Mouse (Mus musculus) lung, embryonic 15.5 days (tissue): ENCODE measurements at regions not wholly inside any gene's neighbourhood (a gene's known extent, or its start where the extent isn't known, plus 50 kb on each side); places are given as distances from the start of the nearest gene placed in this dataset.

Source experiments
- ATAC-seq: fragments of 200-750 bp; cut with Nextera tagmentation; 2 replicates; pipeline ENCODE4 v1.8.0; 2017; ENCODE audit warnings: moderate number of reproducible peaks, borderline replicate concordance; ENCODE audit not compliant: low FRiP score, low TSS enrichment; ENCODE audit errors: extremely low read depth
- H3K27ac ChIP-seq: fragments of 300-500 bp; sonication (generic); 2 replicates; pipeline ENCODE4 v1.5.1; 2015; ENCODE audit warnings: moderate library complexity, mild to moderate bottlenecking, inconsistent platforms
- H3K27me3 ChIP-seq: fragments of 300-500 bp; sonication (generic); 2 replicates; pipeline ENCODE4 v1.6.1; 2015; ENCODE audit warnings: inconsistent platforms
- H3K36me3 ChIP-seq: fragments of 300-500 bp; sonication (generic); 2 replicates; pipeline ENCODE4 v1.6.1; 2015; ENCODE audit warnings: inconsistent platforms
- H3K4me1 ChIP-seq: fragments of 300-500 bp; sonication (generic); 2 replicates; pipeline ENCODE4 v1.6.1; 2015; ENCODE audit warnings: inconsistent platforms
- H3K4me2 ChIP-seq: fragments of 300-500 bp; sonication (generic); 2 replicates; pipeline ENCODE4 v1.6.1; 2015; ENCODE audit warnings: inconsistent platforms, mild to moderate bottlenecking, moderate library complexity
- H3K4me3 ChIP-seq: fragments of 300-500 bp; sonication (generic); 2 replicates; pipeline ENCODE4 v1.5.1; 2015; ENCODE audit warnings: mild to moderate bottlenecking, inconsistent platforms
- H3K9ac ChIP-seq: fragments of 300-500 bp; sonication (generic); 2 replicates; pipeline ENCODE4 v1.6.1; 2015; ENCODE audit warnings: inconsistent platforms
- H3K9me3 ChIP-seq: fragments of 300-500 bp; sonication (generic); 2 replicates; pipeline ENCODE4 v1.6.1; 2016; ENCODE audit warnings: inconsistent platforms
- WGBS: fragments of 180-500 bp; shearing (Covaris S2); methylation state at CpG from one replicate; pipeline ENCODE4 v1.1.7; 2015; 5-methylcytosine and 5-hydroxymethylcytosine counted together

- Histone ChIP-seq H3K4me3 (no peak overlapping the region), H3K27ac (no peak overlapping the region), H3K36me3 (no peaks in the 10 kb centered on the region), H3K27me3 (no peaks in the 10 kb centered on the region), H3K4me2 (no peak overlapping the region), H3K9ac (no peak overlapping the region), H3K4me1 (no peaks in the 10 kb centered on the region), H3K9me3 (no peaks in the 10 kb centered on the region)
- no peak for ATAC-seq
- WGBS = 75% methylated on average over 7 of the region's 7 CpGs
Measured at GRCm38 (mm10) chr13:115206723-115207122, 105.0 kb upstream of the Itga1 start.

DNA sequence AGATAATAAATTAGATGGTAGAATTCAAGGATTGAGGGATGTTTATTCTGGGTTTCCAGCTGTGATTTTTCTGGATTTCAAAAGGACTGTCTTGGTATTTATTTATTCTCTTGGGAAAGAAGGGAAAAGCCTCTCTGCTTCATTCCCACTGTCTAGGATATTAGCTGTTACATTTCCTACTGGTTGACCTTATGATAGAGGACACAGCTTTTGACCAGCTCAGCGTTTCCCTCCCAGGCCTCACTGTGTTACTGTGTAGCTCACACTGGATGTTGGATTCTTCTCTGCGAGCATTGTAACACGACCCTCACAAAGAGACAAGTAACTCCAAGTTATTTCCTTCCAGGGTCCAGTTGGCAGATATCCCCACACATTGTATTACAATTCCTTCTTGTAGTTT, 97.4 kb upstream of the Itga1 start:
- peak overlapping the region; percentile 65; the same call in 1 of the 2 replicates for H3K27ac ChIP-seq
- H3K36me3 ChIP-seq = no peaks in the 10 kb centered on the region
- H3K9me3 ChIP-seq = no peaks in the 10 kb centered on the region
- no peaks in the 10 kb centered on the region for H3K27me3 ChIP-seq
- H3K4me2 ChIP-seq = no peak overlapping the region
- peak; percentile 97 for ATAC-seq
- H3K4me3 ChIP-seq = no peak overlapping the region
- 25% methylated on average over 3 of the region's 3 CpGs for WGBS
- no peak overlapping the region for H3K9ac ChIP-seq
- peaks cover 5% of the 10 kb centered on the region; the same call in 1 of the 2 replicates for H3K4me1 ChIP-seq

GRCm38 (mm10) chr13:115188066-115188465, 86.3 kb upstream of the Itga1 start:
- 30% methylated on average over 2 of the region's 2 CpGs for WGBS

GRCm38 (mm10) chr13:115187356-115187755, 85.6 kb upstream of the Itga1 start:
- Histone ChIP-seq H3K27me3 (no peaks in the 10 kb centered on the region), H3K4me2 (no peak overlapping the region), H3K4me1 (no peaks in the 10 kb centered on the region), H3K9ac (no peak overlapping the region), H3K4me3 (no peak overlapping the region), H3K36me3 (no peaks in the 10 kb centered on the region), H3K9me3 (no peaks in the 10 kb centered on the region), H3K27ac (no peak overlapping the region)
- WGBS = 83% methylated on average over 3 of the region's 3 CpGs
- no peak for ATAC-seq

More at GRCm38 (mm10) chr13:115188066-115188465, 86.3 kb upstream of the Itga1 start:
- Histone ChIP-seq H3K9ac (no peak overlapping the region), H3K4me2 (no peak overlapping the region), H3K27ac (no peak overlapping the region), H3K4me3 (no peak overlapping the region), H3K36me3 (no peaks in the 10 kb centered on the region), H3K9me3 (no peaks in the 10 kb centered on the region), H3K27me3 (no peaks in the 10 kb centered on the region), H3K4me1 (no peaks in the 10 kb centered on the region)
- no peak for ATAC-seq

DNA sequence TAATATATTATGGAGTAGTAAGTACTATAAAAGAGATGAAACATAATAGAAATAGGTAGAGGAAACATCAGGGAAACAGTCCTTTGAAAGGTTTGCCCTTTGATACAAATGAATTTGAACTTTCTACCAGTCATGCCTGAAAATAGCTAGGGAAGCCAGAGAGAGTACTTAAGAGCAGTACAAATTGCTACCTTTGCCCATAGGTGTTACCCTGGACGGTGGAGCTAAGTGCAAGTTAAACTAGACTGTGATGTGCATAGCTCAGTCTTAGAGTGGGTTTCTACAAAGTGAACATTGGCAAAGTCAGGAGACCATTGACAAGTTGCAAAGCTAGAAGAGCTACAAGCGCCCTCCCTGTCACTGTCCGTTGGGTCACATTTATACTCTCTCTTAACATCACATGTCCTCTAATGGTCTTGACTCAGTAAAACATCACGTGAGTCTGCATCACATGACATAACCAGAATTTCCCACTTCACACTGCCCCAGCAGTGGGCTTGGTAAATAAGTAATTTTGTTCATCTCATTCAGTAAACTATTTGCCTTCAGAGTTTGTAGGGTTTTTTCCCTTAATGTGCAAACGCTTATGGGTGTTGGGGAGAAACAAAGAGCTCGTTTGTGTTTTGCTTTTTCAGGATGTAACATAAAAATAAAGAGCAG, 80.6 kb upstream of the Itga1 start:
- no peak overlapping the region for H3K9ac ChIP-seq
- H3K27ac ChIP-seq = no peak overlapping the region
- H3K27me3 ChIP-seq = no peaks in the 10 kb centered on the region
- ATAC-seq = no peak
- H3K36me3 ChIP-seq = no peaks in the 10 kb centered on the region
- H3K4me1 ChIP-seq = no peaks in the 10 kb centered on the region
- H3K9me3 ChIP-seq = no peaks in the 10 kb centered on the region
- 80% methylated on average over 6 of the region's 6 CpGs for WGBS
- H3K4me3 ChIP-seq = no peak overlapping the region
- no peak overlapping the region for H3K4me2 ChIP-seq

GRCm38 (mm10) chr13:115178175-115178917, 76.6 kb upstream of the Itga1 start:
- no peak for ATAC-seq
- Histone ChIP-seq H3K4me3 (no peak overlapping the region), H3K4me2 (no peak overlapping the region), H3K4me1 (no peaks in the 10 kb centered on the region), H3K27me3 (no peaks in the 10 kb centered on the region), H3K9ac (no peak overlapping the region), H3K36me3 (no peaks in the 10 kb centered on the region), H3K27ac (no peak overlapping the region), H3K9me3 (no peaks in the 10 kb centered on the region)
- WGBS = 86% methylated on average over 7 of the region's 7 CpGs

DNA sequence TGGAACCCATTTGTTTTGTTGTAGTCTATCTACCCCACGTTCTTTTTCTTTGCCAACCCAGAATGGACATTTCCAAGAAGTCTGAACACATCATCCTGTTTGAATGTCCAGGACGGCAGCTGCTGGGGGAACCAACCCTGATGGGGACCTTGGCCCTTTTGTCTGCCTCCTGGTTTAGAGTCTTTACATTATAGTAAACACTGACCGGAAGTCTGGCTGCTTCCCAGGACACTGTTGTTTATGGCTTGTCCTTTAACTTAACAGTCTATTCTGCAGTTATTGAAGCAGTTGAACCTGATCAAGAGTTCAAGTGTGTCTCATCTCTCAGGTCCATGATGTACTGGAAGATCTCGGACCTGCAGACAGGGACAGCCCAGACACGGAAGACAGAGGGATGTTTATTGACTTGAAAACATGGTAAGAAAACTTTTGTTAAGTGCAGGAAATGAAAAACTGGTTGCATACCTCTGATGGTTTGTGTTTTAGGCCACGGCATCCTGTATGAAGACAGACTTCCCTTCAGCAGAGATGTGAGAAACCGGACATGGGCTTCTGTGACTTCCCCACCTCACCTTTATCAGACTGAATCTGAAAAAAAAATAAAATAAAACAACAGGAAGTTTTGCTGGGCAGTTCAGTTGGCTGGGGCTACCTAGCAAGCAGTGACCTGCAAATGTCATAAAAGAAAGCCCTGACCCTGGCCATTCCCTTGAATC, 69.7 kb upstream of the Itga1 start:
- no peak overlapping the region for H3K9ac ChIP-seq
- H3K36me3 ChIP-seq = no peaks in the 10 kb centered on the region
- H3K9me3 ChIP-seq = no peaks in the 10 kb centered on the region
- ATAC-seq = no peak
- H3K4me2 ChIP-seq = no peak overlapping the region
- 48% methylated on average over 7 of the region's 7 CpGs for WGBS
- no peak overlapping the region for H3K27ac ChIP-seq
- H3K27me3 ChIP-seq = no peaks in the 10 kb centered on the region
- H3K4me1 ChIP-seq = no peaks in the 10 kb centered on the region
- H3K4me3 ChIP-seq = no peak overlapping the region

GRCm38 (mm10) chr13:115165981-115166380, 64.2 kb upstream of the Itga1 start:
- H3K27ac ChIP-seq = no peak overlapping the region

GRCm38 (mm10) chr13:115162689-115163413, 61.1 kb upstream of the Itga1 start:
- Histone ChIP-seq H3K4me3 (no peak overlapping the region), H3K9me3 (no peaks in the 10 kb centered on the region), H3K4me2 (no peak overlapping the region), H3K27ac (no peak overlapping the region), H3K27me3 (no peaks in the 10 kb centered on the region), H3K4me1 (no peaks in the 10 kb centered on the region), H3K9ac (no peak overlapping the region), H3K36me3 (no peaks in the 10 kb centered on the region)
- ATAC-seq = no peak
- WGBS = 51% methylated on average over 4 of the region's 4 CpGs

More at GRCm38 (mm10) chr13:115165981-115166380, 64.2 kb upstream of the Itga1 start:
- Histone ChIP-seq H3K9ac (no peak overlapping the region), H3K9me3 (no peaks in the 10 kb centered on the region), H3K4me1 (no peaks in the 10 kb centered on the region), H3K27me3 (no peaks in the 10 kb centered on the region), H3K4me2 (no peak overlapping the region), H3K4me3 (no peak overlapping the region), H3K36me3 (no peaks in the 10 kb centered on the region)
- WGBS = 82% methylated on average over 3 of the region's 3 CpGs
- no peak for ATAC-seq

- no peaks in the 10 kb centered on the region for H3K27me3 ChIP-seq
- no peak overlapping the region for H3K4me2 ChIP-seq
- H3K9ac ChIP-seq = no peak overlapping the region
- H3K36me3 ChIP-seq = no peaks in the 10 kb centered on the region
- ATAC-seq = no peak
- H3K27ac ChIP-seq = no peak overlapping the region
- no peaks in the 10 kb centered on the region for H3K4me1 ChIP-seq
- H3K9me3 ChIP-seq = no peaks in the 10 kb centered on the region
- H3K4me3 ChIP-seq = no peak overlapping the region
- WGBS = 55% methylated on average over 4 of the region's 4 CpGs
Measured at GRCm38 (mm10) chr13:115159386-115159785, 57.6 kb upstream of the Itga1 start.
